Mouse (Mus musculus): ENCODE data around the gene Agtr1b.

Agtr1b gene

GRCm38 (mm10) chr3:20366558-20367522 is at the start of gene Agtr1b:
Gene Agtr1b, minus strand, starts transcription at chr3:20367177.
- no peak for DNase-seq (ENCODE audit: low spot score)

GRCm38 (mm10) chr3:20353598-20353997 is 13.4 kb downstream of the Agtr1b start:
- no peak for DNase-seq (ENCODE audit: low spot score)

- DNase-seq (ENCODE audit: low spot score) = no peak
Observed at GRCm38 (mm10) chr3:20348206-20348605, 18.8 kb downstream of the Agtr1b start.

GRCm38 (mm10) chr3:20340402-20340801 is 26.6 kb downstream of the Agtr1b start:
- DNase-seq (ENCODE audit: low spot score) = no peak

GRCm38 (mm10) chr3:20334681-20335080 is 32.3 kb downstream of the Agtr1b start:
- DNase-seq (ENCODE audit: low spot score) = no peak

GRCm38 (mm10) chr3:20317233-20317632 is 49.7 kb downstream of the Agtr1b start:
- DNase-seq (ENCODE audit: low spot score) = no peak

- no peak for DNase-seq (ENCODE audit: low spot score)
Observed at GRCm38 (mm10) chr3:20309142-20309541, 57.8 kb downstream of the Agtr1b start.

- DNase-seq (ENCODE audit: low spot score) = no peak
Observed at GRCm38 (mm10) chr3:20307256-20307655, 59.7 kb downstream of the Agtr1b start.

GRCm38 (mm10) chr3:20304758-20305352 is 62.1 kb downstream of the Agtr1b start:
- DNase-seq (ENCODE audit: low spot score) = no peak

GRCm38 (mm10) chr3:20295546-20295945 is 71.4 kb downstream of the Agtr1b start:
- DNase-seq (ENCODE audit: low spot score) = no peak

- no peak for DNase-seq (ENCODE audit: low spot score)
Observed at GRCm38 (mm10) chr3:20294542-20295348, 72.2 kb downstream of the Agtr1b start.

GRCm38 (mm10) chr3:20291370-20291769 is 75.6 kb downstream of the Agtr1b start:
- no peak for DNase-seq (ENCODE audit: low spot score)

- no peak for DNase-seq (ENCODE audit: low spot score)
Observed at GRCm38 (mm10) chr3:20288761-20289160, 78.2 kb downstream of the Agtr1b start.

- no peak for DNase-seq (ENCODE audit: low spot score)
Observed at GRCm38 (mm10) chr3:20281796-20282195, 85.2 kb downstream of the Agtr1b start.

GRCm38 (mm10) chr3:20275633-20276032 is 91.3 kb downstream of the Agtr1b start, which contains the start of gene Cpb1:
Gene Cpb1, minus strand, starts transcription at chr3:20275733.
- no peak for DNase-seq (ENCODE audit: low spot score)

All from urinary bladder, postnatal 25 days (tissue).